Mouse (Mus musculus): ENCODE measurements around the gene Clec12a. TPM values are rescaled to one million over a fixed set of nuclear protein-coding genes. Genes with fewer than 3 reads are reported as not detected.

Clec12a gene
- polyA plus RNA-seq, 1 experiment from 2014 or later, result 0.20 TPM

- no peak for TF ChIP-seq CTCF (IDR thresholded peaks at IDR 0.05; ENCODE audit: low read depth)
- Histone ChIP-seq H3K9ac (ENCODE audit: low read depth, low read length) (no peak overlapping the region), H3K27me3 (replicated peaks; ENCODE audit: control insufficient read depth, insufficient read depth, low read length) (no peaks in the 10 kb centered on the region), H3K4me3 (ENCODE audit: low read depth, low read length) (no peak overlapping the region), H3K27ac (ENCODE audit: low read depth, low read length) (no peak overlapping the region), H3K4me2 (replicated peaks; ENCODE audit: low read depth) (no peak overlapping the region), H3K9me3 (ENCODE audit: control insufficient read depth) (no peaks in the 10 kb centered on the region), H3K36me3 (ENCODE audit: control insufficient read depth, insufficient read depth) (no peaks in the 10 kb centered on the region), H3K4me1 (replicated peaks; ENCODE audit: control insufficient read depth, insufficient read depth, low read length) (no peaks in the 10 kb centered on the region)
- no peak for ATAC-seq
- WGBS, result 28% methylated on average over 1 of the region's 1 CpGs
Observed at GRCm38 (mm10) chr6:129363942-129364341, 21.5 kb downstream of the Clec12a start.

- Histone ChIP-seq H3K27ac (ENCODE audit: low read depth, low read length) (no peak overlapping the region), H3K4me3 (ENCODE audit: low read depth, low read length) (no peak overlapping the region), H3K27me3 (replicated peaks; ENCODE audit: control insufficient read depth, insufficient read depth, low read length) (no peaks in the 10 kb centered on the region), H3K4me1 (replicated peaks; ENCODE audit: control insufficient read depth, insufficient read depth, low read length) (no peaks in the 10 kb centered on the region), H3K4me2 (replicated peaks; ENCODE audit: low read depth) (no peak overlapping the region), H3K36me3 (ENCODE audit: control insufficient read depth, insufficient read depth) (no peaks in the 10 kb centered on the region), H3K9me3 (ENCODE audit: control insufficient read depth) (no peaks in the 10 kb centered on the region), H3K9ac (ENCODE audit: low read depth, low read length) (no peak overlapping the region)
- WGBS, result 12% methylated on average over 6 of the region's 6 CpGs
- ATAC-seq, result no peak
- peak; percentile 91 for TF ChIP-seq CTCF (IDR thresholded peaks at IDR 0.05; ENCODE audit: low read depth)
Observed at GRCm38 (mm10) chr6:129365959-129366359, 23.5 kb downstream of the Clec12a start.

- Histone ChIP-seq H3K27me3 (replicated peaks; ENCODE audit: control insufficient read depth, insufficient read depth, low read length) (no peaks in the 10 kb centered on the region), H3K27ac (ENCODE audit: low read depth, low read length) (no peak overlapping the region), H3K4me3 (ENCODE audit: low read depth, low read length) (no peak overlapping the region), H3K4me1 (replicated peaks; ENCODE audit: control insufficient read depth, insufficient read depth, low read length) (no peaks in the 10 kb centered on the region), H3K36me3 (ENCODE audit: control insufficient read depth, insufficient read depth) (no peaks in the 10 kb centered on the region), H3K9ac (ENCODE audit: low read depth, low read length) (no peak overlapping the region), H3K4me2 (replicated peaks; ENCODE audit: low read depth) (no peak overlapping the region), H3K9me3 (ENCODE audit: control insufficient read depth) (no peaks in the 10 kb centered on the region)
- TF ChIP-seq CTCF (IDR thresholded peaks at IDR 0.05; ENCODE audit: low read depth), result no peak
- no peak for ATAC-seq
- 73% methylated on average over 7 of the region's 7 CpGs for WGBS
Observed at GRCm38 (mm10) chr6:129369374-129370132, 27.1 kb downstream of the Clec12a start.

- no peak overlapping the region for H3K4me2 ChIP-seq (replicated peaks; ENCODE audit: low read depth)
- 32% methylated on average over 2 of the region's 2 CpGs for WGBS
- no peak overlapping the region for H3K4me3 ChIP-seq (ENCODE audit: low read depth, low read length)
- no peaks in the 10 kb centered on the region for H3K4me1 ChIP-seq (replicated peaks; ENCODE audit: control insufficient read depth, insufficient read depth, low read length)
- H3K27ac ChIP-seq (ENCODE audit: low read depth, low read length), result no peak overlapping the region
- no peak overlapping the region for H3K9ac ChIP-seq (ENCODE audit: low read depth, low read length)
- no peak for TF ChIP-seq CTCF (IDR thresholded peaks at IDR 0.05; ENCODE audit: low read depth)
- ATAC-seq, result peak; percentile 81
- H3K27me3 ChIP-seq (replicated peaks; ENCODE audit: control insufficient read depth, insufficient read depth, low read length), result no peaks in the 10 kb centered on the region
- H3K36me3 ChIP-seq (ENCODE audit: control insufficient read depth, insufficient read depth), result no peaks in the 10 kb centered on the region
- no peaks in the 10 kb centered on the region for H3K9me3 ChIP-seq (ENCODE audit: control insufficient read depth)
Observed at GRCm38 (mm10) chr6:129374937-129375471, 32.5 kb downstream of the Clec12a start.

GRCm38 (mm10) chr6:129380454-129380853 lies 38.0 kb downstream of the Clec12a start:
- no peak overlapping the region for H3K4me3 ChIP-seq (ENCODE audit: low read depth, low read length)
- WGBS, result 76% methylated on average over 4 of the region's 4 CpGs
- no peak overlapping the region for H3K9ac ChIP-seq (ENCODE audit: low read depth, low read length)
- no peaks in the 10 kb centered on the region for H3K9me3 ChIP-seq (ENCODE audit: control insufficient read depth)
- H3K27me3 ChIP-seq (replicated peaks; ENCODE audit: control insufficient read depth, insufficient read depth, low read length), result no peaks in the 10 kb centered on the region
- H3K36me3 ChIP-seq (ENCODE audit: control insufficient read depth, insufficient read depth), result no peaks in the 10 kb centered on the region
- no peak for TF ChIP-seq CTCF (IDR thresholded peaks at IDR 0.05; ENCODE audit: low read depth)
- ATAC-seq, result no peak
- H3K4me1 ChIP-seq (replicated peaks; ENCODE audit: control insufficient read depth, insufficient read depth, low read length), result no peaks in the 10 kb centered on the region
- no peak overlapping the region for H3K27ac ChIP-seq (ENCODE audit: low read depth, low read length)
- H3K4me2 ChIP-seq (replicated peaks; ENCODE audit: low read depth), result no peak overlapping the region

GRCm38 (mm10) chr6:129381736-129382135 lies 39.2 kb downstream of the Clec12a start:
- no peak for TF ChIP-seq CTCF (IDR thresholded peaks at IDR 0.05; ENCODE audit: low read depth)
- no peaks in the 10 kb centered on the region for H3K9me3 ChIP-seq (ENCODE audit: control insufficient read depth)
- no peak; the same call in 1 of the 2 replicates for ATAC-seq
- H3K9ac ChIP-seq (ENCODE audit: low read depth, low read length), result no peak overlapping the region
- H3K27ac ChIP-seq (ENCODE audit: low read depth, low read length), result no peak overlapping the region
- no peak overlapping the region for H3K4me2 ChIP-seq (replicated peaks; ENCODE audit: low read depth)
- no peaks in the 10 kb centered on the region for H3K27me3 ChIP-seq (replicated peaks; ENCODE audit: control insufficient read depth, insufficient read depth, low read length)
- H3K4me3 ChIP-seq (ENCODE audit: low read depth, low read length), result no peak overlapping the region
- 27% methylated on average over 1 of the region's 1 CpGs for WGBS
- no peaks in the 10 kb centered on the region for H3K4me1 ChIP-seq (replicated peaks; ENCODE audit: control insufficient read depth, insufficient read depth, low read length)
- no peaks in the 10 kb centered on the region for H3K36me3 ChIP-seq (ENCODE audit: control insufficient read depth, insufficient read depth)
